Mouse (Mus musculus) liver, adult 2 months (tissue): Measurements from ENCODE around the gene Bco1.

Experiments
- CTCF ChIP-seq: fragments of 200-500 bp; IDR thresholded peaks from 2 replicates; pipeline ENCODE4 v1.5.1; 2011; ENCODE audit warnings: low read depth, low read length, control low read depth
- POLR2A ChIP-seq: fragments of 200-500 bp; IDR thresholded peaks from 2 replicates; pipeline ENCODE4 v1.6.1; 2011; ENCODE audit warnings: low read length, control low read depth; ENCODE audit not compliant: insufficient read depth; ENCODE audit errors: extremely low read depth

DNA sequence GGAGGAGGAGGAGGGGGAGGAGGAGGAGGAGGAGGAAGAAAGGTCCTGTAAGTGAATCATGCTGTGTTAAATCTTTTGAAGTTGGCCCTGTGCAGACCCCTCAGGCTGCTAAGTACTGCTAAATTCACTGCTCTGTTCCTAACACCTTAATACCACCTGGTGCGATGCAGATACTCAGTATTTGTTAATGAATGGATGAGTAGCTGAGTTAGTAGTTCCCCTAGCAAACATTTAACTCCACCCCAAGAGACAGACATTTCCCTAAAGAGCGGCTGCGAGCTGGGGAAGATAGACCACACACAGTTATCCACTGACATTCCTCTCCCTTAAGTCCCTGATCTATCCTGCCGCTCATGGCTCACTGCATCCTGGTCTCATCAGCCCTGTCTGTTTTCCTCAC lies 40.7 kb downstream of the Bco1 start:
- TF ChIP-seq POLR2A (no peak), CTCF (no peak)
